ENCODE assay signal across 8 mouse cellular contexts in the genomic region with DNA sequence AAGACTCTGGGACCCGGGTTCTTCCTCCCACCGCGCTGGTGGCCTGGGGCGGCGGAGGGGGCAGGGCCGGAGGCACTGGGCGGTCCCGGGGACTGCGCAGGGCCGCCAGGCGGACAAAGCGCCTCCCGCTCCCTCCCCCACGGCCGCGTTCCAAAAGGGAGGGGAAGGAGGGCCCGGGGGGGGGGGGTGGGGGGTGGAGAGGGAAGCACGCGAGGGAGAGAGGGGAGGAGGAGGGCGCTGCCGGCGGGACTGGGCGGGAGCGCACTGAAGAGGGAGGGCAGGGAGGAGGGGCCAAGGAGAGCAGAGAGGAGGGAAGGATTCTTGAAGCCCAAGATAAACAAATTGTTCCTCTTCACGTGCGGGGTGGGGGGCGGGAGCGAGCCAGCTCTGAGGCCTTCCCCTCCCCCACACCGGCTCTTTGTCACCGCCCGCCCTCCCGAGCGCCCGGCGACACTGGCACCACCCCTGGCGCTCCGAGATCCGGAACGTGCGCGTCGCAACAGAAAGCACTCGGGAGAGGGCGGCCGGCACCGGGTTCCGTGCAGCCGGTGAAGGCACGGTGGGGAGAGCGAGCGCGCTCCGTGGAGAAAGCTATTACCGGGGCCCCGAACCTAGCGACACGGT. TPM values are rescaled to one million over a fixed set of nuclear protein-coding genes. Genes with fewer than 3 reads are reported as not detected.
A peak's percentile ranks its signal among the peaks of the same experiment; 100 is the strongest.
DNase-seq lines count a peak whose midpoint lies in the region; ATAC-seq lines count a peak whose summit lies in the region.

No protein-coding gene starts in this region.

- H3K4me3 ChIP-seq in hindbrain, embryonic 14.5 days (replicated peaks; ENCODE audit: low read length): peak overlapping the region; percentile 85

- H3K9me3 ChIP-seq in hindbrain, embryonic 14.5 days (ENCODE audit: control insufficient read depth, low read length): no peaks in the 10 kb centered on the region

- H3K27ac ChIP-seq in hindbrain, embryonic 14.5 days: peak overlapping the region; percentile 99

- ATAC-seq in hindbrain, embryonic 14.5 days (ENCODE audit: low FRiP score): peak; percentile 85

- peak; percentile 93 for DNase-seq in R1 (ENCODE audit: low read depth, low spot score)
- peak; percentile 90 to 95 for DNase-seq in cerebellum, postnatal 25 days
- peak; percentile 55 to 62 for DNase-seq in frontal cortex, postnatal 25 days (ENCODE audit: low spot score in 2 of 2)
- DNase-seq in hindbrain, embryonic 14.5 days (ENCODE audit: low spot score): peak; percentile 79
- peak; percentile 60 to 64 for DNase-seq in layer of hippocampus, postnatal 25 days (ENCODE audit: extremely low spot score in 1 of 2, low spot score in 1 of 2)
- DNase-seq in lung, postnatal 14 days: peak; percentile 94
- DNase-seq in ovary, postnatal 36 days (ENCODE audit: low spot score): peak; percentile 92
- peak; percentile 80 to 87 for DNase-seq in thymus, postnatal 36 days

- H3K4me2 ChIP-seq in hindbrain, embryonic 14.5 days (replicated peaks): peak overlapping the region; percentile 86

- no peaks in the 10 kb centered on the region for H3K36me3 ChIP-seq in hindbrain, embryonic 14.5 days (replicated peaks; ENCODE audit: control insufficient read depth, insufficient read depth)

- no peaks in the 10 kb centered on the region for H3K27me3 ChIP-seq in hindbrain, embryonic 14.5 days (ENCODE audit: control insufficient read depth, insufficient read depth, low read length)

- WGBS in hindbrain, embryonic 14.5 days: under 1% methylated on average over 37 of the region's 57 CpGs

- peaks cover 5% of the 10 kb centered on the region for H3K4me1 ChIP-seq in hindbrain, embryonic 14.5 days (replicated peaks; ENCODE audit: control insufficient read depth, insufficient read depth, low read length)

- peak overlapping the region; percentile 89 for H3K9ac ChIP-seq in hindbrain, embryonic 14.5 days

RNA-seq across cellular contexts. Expression of a gene that starts 2.8 kb away (rescaled TPM):
- polyA plus RNA-seq in hindbrain, embryonic 14.5 days (2014; fragmentation: Nextera tagmentation; extraction: Ambion mirVana): 6.6 and 8.0 TPM in 2 replicates
- total RNA-seq in layer of hippocampus, postnatal 25 days (2021): 10 to 100 TPM in 1 of 2 experiments, 1 to 10 TPM in 1; 7.3 to 10.0 TPM

Comparison
In these comparisons a context has a peak if more than half of its experiments do, and no peak if none do; other contexts are left out.
1. Peak in every context shown above with its lines: DNase-seq, ATAC-seq, H3K4me3 ChIP-seq and H3K27ac ChIP-seq.